In the genomic region with DNA sequence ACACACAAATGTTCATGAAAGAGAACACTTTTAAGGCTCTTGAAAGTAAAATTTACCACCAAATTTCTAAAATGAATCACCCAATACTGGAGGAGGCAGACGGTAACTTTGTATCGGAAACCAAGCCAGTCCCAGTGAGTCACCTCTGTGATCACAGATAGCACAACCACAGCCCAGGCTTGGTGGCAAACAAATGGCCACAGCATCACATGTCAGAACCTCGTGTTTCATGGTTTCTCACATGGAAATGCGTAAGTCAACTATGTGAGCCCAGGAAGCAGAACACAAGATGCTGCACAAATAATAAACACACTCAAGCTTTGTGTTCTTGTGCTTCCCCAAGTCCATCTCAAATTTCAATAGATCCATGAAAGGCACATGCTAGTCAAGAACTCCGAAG, we compare ENCODE assay signal across 14 mouse cellular contexts.
DNase-seq lines count a peak whose midpoint lies in the region; ATAC-seq and TF ChIP-seq lines count a peak whose summit lies in the region.
"Had no signal": no experiment of that assay in that cellular context is flagged by ENCODE, and none has a peak within 500 bp of the region (broad histone marks: within the 10 kb centered on the region; RNA-seq: fewer than 3 reads in every experiment).

No protein-coding gene starts in this region.

- TF ChIP-seq POLR2A in lung, adult 2 months (IDR thresholded peaks at IDR 0.05; ENCODE audit: borderline replicate concordance, extremely low read depth, low read depth, low read length) = no peak
- no peak for TF ChIP-seq POLR2A in MEL (IDR thresholded peaks at IDR 0.05; ENCODE audit: control insufficient read depth in 1 of 2, insufficient read depth in 1 of 2, low read depth in 1 of 2, low read length in 2 of 2, poor library complexity in 1 of 2)

- peak; percentile 28 for DNase-seq in lung, postnatal 25 days (ENCODE audit: low spot score)
- DNase-seq in lung, adult 2 months = no peak
- DNase-seq in 416B (ENCODE audit: low read depth) (peak; percentile 94), MEL (ENCODE audit: low read depth, low spot score) (peak; percentile 60)
- DNase-seq in layer of hippocampus, adult 11-12 months (ENCODE audit: low spot score) = no peak
- no peak for DNase-seq in kidney, postnatal 14 days
- DNase-seq in thymus, postnatal 14 days = no peak
- DNase-seq: cerebellum, postnatal 25 days; gastrocnemius, adult 2 months; liver; lung, postnatal 10 days had no signal

- H3K9me3 ChIP-seq in MEL (replicated peaks; ENCODE audit: insufficient read depth, low read length) = no peaks in the 10 kb centered on the region
- H3K9me3 ChIP-seq: kidney, embryonic 15.5 days had no signal

- peak overlapping the region; percentile 63 for H3K27ac ChIP-seq in MEL (ENCODE audit: control insufficient read depth, low read depth, low read length)
- H3K27ac ChIP-seq: gastrocnemius, adult 2 months; hindbrain, embryonic 14.5 days; kidney, embryonic 15.5 days had no signal

- no peak overlapping the region for H3K4me3 ChIP-seq in lung, adult 2 months (replicated peaks; ENCODE audit: extremely low read depth, low read depth, low read length)
- H3K4me3 ChIP-seq in MEL (ENCODE audit: control insufficient read depth in 1 of 2, insufficient read depth in 1 of 2, low read depth in 2 of 2, low read length in 2 of 2) = no peak overlapping the region
- H3K4me3 ChIP-seq: gastrocnemius, adult 2 months; kidney, embryonic 15.5 days had no signal

- 80% methylated on average over 5 of the region's 5 CpGs for WGBS in lung, adult 2 months

- no peak for TF ChIP-seq RAD21 in MEL (IDR thresholded peaks at IDR 0.05; ENCODE audit: low read depth, low read length)

- peak; percentile 27 to 47; a peak in 2 of 4 replicates for TF ChIP-seq EP300 in MEL (IDR thresholded peaks at IDR 0.05; ENCODE audit: low read depth in 1 of 2, low read length in 2 of 2)

- no peak overlapping the region for H3K9ac ChIP-seq in MEL (ENCODE audit: control insufficient read depth, low read depth, low read length, poor library complexity, severe bottlenecking)
- H3K9ac ChIP-seq: hindbrain, embryonic 14.5 days; kidney, embryonic 15.5 days had no signal

- peaks cover 6% of the 10 kb centered on the region for H3K4me1 ChIP-seq in lung, adult 2 months (ENCODE audit: control insufficient read depth, insufficient read depth, low read length)
- H3K4me1 ChIP-seq in MEL (ENCODE audit: control insufficient read depth in 1 of 2, insufficient read depth in 2 of 2, low read length in 2 of 2) = peaks cover 7 to 15% of the 10 kb centered on the region in 2 experiments; a peak in 3 of 4 replicates
- H3K4me1 ChIP-seq: kidney, embryonic 15.5 days had no signal

- no peak for TF ChIP-seq CTCF in lung, adult 2 months (IDR thresholded peaks at IDR 0.05; ENCODE audit: insufficient read depth, low read length)
- TF ChIP-seq CTCF in MEL (IDR thresholded peaks at IDR 0.05 in 2 of 3, conservative IDR thresholded peaks at IDR 0.05 in 1 of 3; ENCODE audit: control insufficient read depth in 1 of 3, insufficient read depth in 1 of 3, low read depth in 2 of 3, low read length in 3 of 3, poor library complexity in 1 of 3, severe bottlenecking in 1 of 3) = no peak

- no peaks in the 10 kb centered on the region for H3K79me2 ChIP-seq in MEL (ENCODE audit: control insufficient read depth, insufficient read depth, low read length, poor library complexity)

- peak; percentile 55 for ATAC-seq in megakaryocyte, adult 5-6 weeks (ENCODE audit: poor library complexity, severe bottlenecking)

- H3K36me3 ChIP-seq in MEL (ENCODE audit: control insufficient read depth in 1 of 2, insufficient read depth in 2 of 2, low read length in 2 of 2) = peaks cover 2 to 28% of the 10 kb centered on the region in 2 experiments

- H3K27me3 ChIP-seq in MEL (ENCODE audit: control insufficient read depth in 1 of 2, insufficient read depth in 2 of 2, low read length in 2 of 2) = no peaks in the 10 kb centered on the region
- H3K27me3 ChIP-seq: kidney, embryonic 15.5 days had no signal

TF ChIP-seq in MEL, 35 proteins besides CTCF, POLR2A, EP300 and RAD21:
- no peak for TF ChIP-seq TAL1 (IDR thresholded peaks at IDR 0.05; ENCODE audit: low read length)
- TF ChIP-seq ZNF384 (IDR thresholded peaks at IDR 0.05; ENCODE audit: low read depth, low read length) = no peak
- no peak for TF ChIP-seq ELF1 (IDR thresholded peaks at IDR 0.05; ENCODE audit: low read depth, low read length)
- no peak for TF ChIP-seq GABPA (IDR thresholded peaks at IDR 0.05; ENCODE audit: low read depth, low read length)
- peak; percentile 70 for TF ChIP-seq MYC (IDR thresholded peaks at IDR 0.05; ENCODE audit: low read depth, low read length)
- no peak for TF ChIP-seq TCF12 (IDR thresholded peaks at IDR 0.05; ENCODE audit: low read depth, low read length)
- no peak for TF ChIP-seq CHD1 (IDR thresholded peaks at IDR 0.05; ENCODE audit: low read depth, low read length)
- TF ChIP-seq KAT2A (conservative IDR thresholded peaks at IDR 0.05; ENCODE audit: low read depth, low read length) = no peak
- TF ChIP-seq ZMIZ1 (IDR thresholded peaks at IDR 0.05; ENCODE audit: low read depth, low read length) = no peak
- TF ChIP-seq ZC3H11A (IDR thresholded peaks at IDR 0.05; ENCODE audit: low read depth, low read length) = no peak
- TF ChIP-seq TBP (IDR thresholded peaks at IDR 0.05; ENCODE audit: low read depth, low read length) = no peak
- TF ChIP-seq USF1 (IDR thresholded peaks at IDR 0.05; ENCODE audit: low read depth, low read length) = peak; percentile 47; the same call in 1 of the 2 replicates
- TF ChIP-seq MAZ (IDR thresholded peaks at IDR 0.05; ENCODE audit: low read depth, low read length) = no peak
- no peak for TF ChIP-seq POLR2AphosphoS5 (IDR thresholded peaks at IDR 0.05; ENCODE audit: borderline replicate concordance, low read depth, low read length)
- peak; percentile 86 for TF ChIP-seq MAX (IDR thresholded peaks at IDR 0.05; ENCODE audit: low read length)
- no peak for TF ChIP-seq RCOR1 (IDR thresholded peaks at IDR 0.05; ENCODE audit: low read depth, low read length)
- TF ChIP-seq BHLHE40 (IDR thresholded peaks at IDR 0.05; ENCODE audit: borderline replicate concordance, low read depth, low read length) = 0 out of 2 replicates have a peak, but pooled peaks have one; percentile 23
- no peak for TF ChIP-seq NRF1 (IDR thresholded peaks at IDR 0.05; ENCODE audit: insufficient read depth, low read depth, low read length, poor library complexity, severe bottlenecking)
- no peak for TF ChIP-seq UBTF (IDR thresholded peaks at IDR 0.05; ENCODE audit: borderline replicate concordance, insufficient read depth, low read depth, low read length)
- TF ChIP-seq ETS1 (IDR thresholded peaks at IDR 0.05; ENCODE audit: low read depth, low read length) = no peak
- TF ChIP-seq SMC3 (IDR thresholded peaks at IDR 0.05; ENCODE audit: low read depth, low read length) = no peak
- TF ChIP-seq MEF2A (IDR thresholded peaks at IDR 0.05; ENCODE audit: extremely low read depth, insufficient replicate concordance, low read depth, low read length, poor library complexity, severe bottlenecking) = no peak
- TF ChIP-seq MAFK (IDR thresholded peaks at IDR 0.05; ENCODE audit: borderline replicate concordance, low read depth, low read length) = no peak
- peak; percentile 39; the same call in 1 of the 2 replicates for TF ChIP-seq GATA1 (IDR thresholded peaks at IDR 0.05; ENCODE audit: low read depth, low read length)
- TF ChIP-seq MXI1 (IDR thresholded peaks at IDR 0.05; ENCODE audit: low read depth, low read length) = peak; percentile 24; the same call in 1 of the 2 replicates
- TF ChIP-seq POLR2AphosphoS2 (IDR thresholded peaks at IDR 0.05; ENCODE audit: low read length) = no peak
- 0 out of 2 replicates have a peak, but pooled peaks have one; percentile 39 for TF ChIP-seq SIN3A (IDR thresholded peaks at IDR 0.05; ENCODE audit: low read length)
- TF ChIP-seq USF2 (IDR thresholded peaks at IDR 0.05; ENCODE audit: borderline replicate concordance in 1 of 2, insufficient read depth in 1 of 2, low read depth in 1 of 2, low read length in 2 of 2) = no peak
- no peak for TF ChIP-seq NELFE (IDR thresholded peaks at IDR 0.05; ENCODE audit: low read depth, low read length)
- TF ChIP-seq MYB (IDR thresholded peaks at IDR 0.05; ENCODE audit: low read depth, low read length) = no peak
- TF ChIP-seq CHD2 (IDR thresholded peaks at IDR 0.05; ENCODE audit: low read length) = no peak
- TF ChIP-seq ZKSCAN1 (IDR thresholded peaks at IDR 0.05; ENCODE audit: low read depth, low read length) = no peak
- TF ChIP-seq E2F4 (IDR thresholded peaks at IDR 0.05; ENCODE audit: borderline replicate concordance, low read depth, low read length) = no peak
- peak; percentile 70; the same call in 1 of the 2 replicates for TF ChIP-seq JUND (IDR thresholded peaks at IDR 0.05; ENCODE audit: low read depth, low read length)
- TF ChIP-seq HCFC1 (IDR thresholded peaks at IDR 0.05; ENCODE audit: low read depth, low read length) = no peak

Comparison
In these comparisons a context has a peak if more than half of its experiments do, and no peak if none do; other contexts are left out.
1. DNase-seq: peak in lung, postnatal 25 days (single experiment), 416B (single experiment) and MEL (single experiment); none in lung, adult 2 months (single experiment), layer of hippocampus, adult 11-12 months (single experiment), kidney, postnatal 14 days (single experiment) and thymus, postnatal 14 days (single experiment).